Mouse (Mus musculus) T-helper 1 cell (primary cell): ENCODE measurements at regions not wholly inside any gene's neighbourhood (a gene's known extent, or its start where the extent isn't known, plus 50 kb on each side); places are given as distances from the start of the nearest gene placed in this dataset.
"Not testable (repeated sequence)": the region's sequence is repeated elsewhere in the genome, so short reads cannot be mapped to it uniquely, and the experiment has no call there.

ENCODE experiments used
- in situ Hi-C: fragments of 300-600 bp; cut with MboI, MseI; formaldehyde crosslinking; loops from one replicate; pipeline ENCODE4 v1.15.1; 2025; ENCODE audit warnings: high pct_unique_total_duplicates

DNA sequence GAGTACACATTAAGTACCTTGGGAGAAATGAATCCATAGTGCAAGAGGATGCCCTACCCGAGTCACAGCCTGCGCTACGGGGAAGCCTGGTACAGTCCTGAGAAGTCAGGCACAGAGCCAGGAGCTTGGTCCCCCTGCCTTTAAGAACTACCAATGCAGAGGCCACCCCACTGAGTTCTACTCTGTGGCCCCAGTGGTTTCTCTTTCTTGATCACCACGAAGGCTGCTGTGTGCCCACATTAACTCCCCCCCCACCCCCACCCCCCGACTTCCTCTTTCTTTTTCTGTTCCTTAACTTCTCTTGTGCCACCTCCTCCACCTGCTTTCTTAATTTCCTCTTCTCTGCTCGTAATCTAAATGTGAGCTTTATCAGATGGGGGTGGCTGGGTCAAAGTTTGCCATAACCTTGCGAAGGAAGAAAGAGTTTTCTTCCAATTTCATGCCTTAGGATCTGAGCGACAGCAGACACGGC, 84.7 kb upstream of the Tbl1xr1 start:
- in situ Hi-C loops: loop anchor here (5.0 kb wide), 1 partner anchor 39 kb away; no protein-coding TSS in a partner anchor

DNA sequence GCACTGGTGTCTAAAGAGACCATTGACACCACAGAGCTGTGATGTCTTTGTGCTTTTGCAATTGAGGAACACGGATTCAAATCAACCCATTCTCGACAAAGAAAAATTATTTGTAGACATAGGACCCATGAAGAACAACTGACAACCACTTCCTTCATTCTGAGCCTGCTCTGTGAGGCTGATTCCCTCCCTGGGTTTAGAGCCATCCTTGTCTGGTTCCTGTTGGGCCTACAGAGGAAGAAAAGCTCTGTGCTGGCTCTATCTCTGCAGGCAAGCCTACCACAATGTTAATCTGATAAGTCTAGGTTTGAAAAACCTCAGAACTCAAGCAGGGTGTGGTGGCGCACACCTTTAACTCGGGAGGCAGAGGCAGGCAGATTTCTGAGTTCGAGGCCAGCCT, 84.2 kb upstream of the Tbl1xr1 start:
- in situ Hi-C loops: loop anchor here (5.0 kb wide), 1 partner anchor 40 kb away; no protein-coding TSS in a partner anchor

GRCm38 (mm10) chr3:21993961-21994360, 82.5 kb upstream of the Tbl1xr1 start:
- in situ Hi-C loops: loop anchor here (5.0 kb wide), 1 partner anchor 42 kb away; no protein-coding TSS in a partner anchor

DNA sequence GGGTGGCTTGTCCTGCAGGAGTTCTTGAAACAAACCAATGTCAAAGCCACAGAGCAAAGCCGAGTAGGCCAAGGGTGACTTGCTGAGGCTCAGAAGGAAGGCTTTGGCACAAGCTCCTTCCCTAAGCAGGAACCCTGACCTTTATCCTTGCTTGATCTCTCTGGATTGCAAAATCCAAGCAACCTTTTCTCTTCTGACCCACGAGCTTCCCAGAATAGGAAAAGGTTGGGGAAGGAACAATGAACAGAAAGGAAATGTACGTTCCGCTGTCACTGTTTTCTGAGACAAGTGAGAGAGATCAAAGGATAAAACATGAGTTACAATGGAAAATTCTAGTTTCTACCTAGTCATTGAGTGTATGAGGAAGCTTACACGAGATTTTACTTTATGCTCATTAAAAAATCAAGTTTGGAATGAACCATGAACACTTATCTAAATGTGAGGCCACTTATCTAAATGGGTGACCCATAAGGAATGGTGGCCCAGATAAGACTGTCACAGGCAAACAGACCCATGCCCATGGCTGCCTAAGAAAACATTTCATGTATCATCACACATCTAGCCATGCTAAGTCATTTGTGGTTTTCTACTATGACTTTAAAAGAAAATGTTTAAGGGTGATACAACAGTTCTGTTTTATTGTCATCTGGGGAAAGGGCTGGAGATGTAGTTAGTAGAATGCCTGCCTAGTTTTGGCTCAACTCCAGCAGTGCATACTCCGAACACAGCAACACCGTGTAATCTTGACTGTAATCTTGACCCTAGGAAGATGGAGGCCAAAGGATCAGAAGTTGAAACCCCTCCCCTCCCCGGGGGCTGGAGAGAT, 80.7 kb upstream of the Tbl1xr1 start:
- in situ Hi-C loops: no loop called here

- in situ Hi-C loops: no loop called here
Observed at GRCm38 (mm10) chr3:21997387-21997786, 79.1 kb upstream of the Tbl1xr1 start.

- in situ Hi-C loops: no loop called here
Observed at GRCm38 (mm10) chr3:22005456-22005855, 71.0 kb upstream of the Tbl1xr1 start.

GRCm38 (mm10) chr3:22006113-22006512, 70.3 kb upstream of the Tbl1xr1 start:
- in situ Hi-C loops: no loop called here

DNA sequence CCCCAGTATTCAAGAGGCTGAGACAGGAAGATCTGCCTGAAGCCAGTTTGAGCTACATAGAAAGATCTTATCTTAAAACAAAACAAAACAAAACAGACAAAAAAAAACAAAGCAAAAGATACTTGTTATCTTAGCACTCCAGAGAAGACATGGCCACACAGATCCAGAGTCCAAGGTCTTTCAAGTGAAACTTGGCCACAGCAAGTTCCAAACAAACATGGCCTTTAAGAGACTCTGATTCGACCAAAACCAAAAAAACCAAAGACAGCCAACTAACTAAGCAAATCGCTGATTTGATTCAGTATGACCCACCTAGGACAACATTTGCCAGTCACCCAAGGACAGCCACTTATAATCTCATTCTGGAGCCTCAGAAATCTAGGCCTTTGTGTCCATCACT, 69.8 kb upstream of the Tbl1xr1 start:
- in situ Hi-C loops: no loop called here

- in situ Hi-C loops: no loop called here
Observed at GRCm38 (mm10) chr3:22007736-22008135, 68.7 kb upstream of the Tbl1xr1 start.

DNA sequence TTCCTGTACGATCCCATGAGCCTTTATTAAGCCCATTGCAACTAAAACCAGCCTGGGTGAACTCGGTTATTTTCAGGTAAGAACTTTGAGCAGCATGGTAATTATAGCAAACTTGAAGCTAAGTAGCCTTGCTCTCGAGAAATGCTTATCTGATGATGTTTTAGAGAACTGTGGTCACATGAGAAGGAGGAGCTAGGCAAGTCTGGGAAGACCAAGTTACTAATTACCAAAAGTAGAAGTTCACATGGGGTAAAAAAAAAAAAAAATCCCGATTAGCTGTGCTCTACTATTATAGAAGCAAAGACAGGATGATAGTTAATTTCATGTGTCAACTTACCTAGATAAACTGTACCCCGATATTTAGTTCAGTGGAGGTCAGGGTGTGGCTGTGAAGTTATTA, 68.0 kb upstream of the Tbl1xr1 start:
- in situ Hi-C loops: no loop called here

- in situ Hi-C loops: no loop called here
Observed at GRCm38 (mm10) chr3:22009898-22010699, 66.4 kb upstream of the Tbl1xr1 start.

DNA sequence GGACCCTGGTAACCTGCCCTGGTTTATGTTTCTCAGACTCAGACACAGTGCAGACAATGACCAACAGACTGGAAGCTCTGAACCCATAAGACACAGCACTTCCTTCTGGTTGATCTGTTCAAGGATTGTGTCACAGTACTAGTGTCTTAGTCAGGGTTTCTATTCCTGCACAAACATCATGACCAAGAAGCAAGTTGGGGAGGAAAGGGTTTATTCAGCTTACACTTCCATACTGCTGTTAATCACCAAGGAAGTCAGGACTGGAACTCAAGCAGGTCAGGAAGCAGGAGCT, 65.8 kb upstream of the Tbl1xr1 start:
- in situ Hi-C loops: not testable (repeated sequence)

- in situ Hi-C loops: no loop called here
Observed at GRCm38 (mm10) chr3:22021360-22021935, 55.0 kb upstream of the Tbl1xr1 start.

DNA sequence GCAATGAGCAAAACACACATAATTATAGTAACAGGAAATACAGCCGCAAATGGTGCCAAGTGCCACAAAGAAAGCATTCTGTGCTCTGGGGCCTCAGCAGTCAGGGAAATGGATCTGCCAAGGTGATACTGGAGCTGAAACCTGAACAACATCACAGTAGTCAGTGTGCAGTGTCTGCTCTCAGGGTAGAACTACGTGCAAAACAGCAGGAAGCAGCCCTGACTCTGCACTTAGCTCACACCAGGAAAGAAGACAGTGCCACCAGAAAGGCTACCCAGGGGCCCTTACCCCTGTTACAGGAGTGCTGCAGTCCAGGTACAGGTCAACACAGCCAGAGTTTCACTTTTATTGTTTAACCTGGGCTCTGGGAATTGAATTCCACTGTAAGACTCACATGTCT, 54.0 kb upstream of the Tbl1xr1 start:
- in situ Hi-C loops: no loop called here

- in situ Hi-C loops: no loop called here
Observed at GRCm38 (mm10) chr3:22023049-22023448, 53.4 kb upstream of the Tbl1xr1 start.

GRCm38 (mm10) chr3:22023551-22023950, 52.9 kb upstream of the Tbl1xr1 start:
- in situ Hi-C loops: no loop called here

DNA sequence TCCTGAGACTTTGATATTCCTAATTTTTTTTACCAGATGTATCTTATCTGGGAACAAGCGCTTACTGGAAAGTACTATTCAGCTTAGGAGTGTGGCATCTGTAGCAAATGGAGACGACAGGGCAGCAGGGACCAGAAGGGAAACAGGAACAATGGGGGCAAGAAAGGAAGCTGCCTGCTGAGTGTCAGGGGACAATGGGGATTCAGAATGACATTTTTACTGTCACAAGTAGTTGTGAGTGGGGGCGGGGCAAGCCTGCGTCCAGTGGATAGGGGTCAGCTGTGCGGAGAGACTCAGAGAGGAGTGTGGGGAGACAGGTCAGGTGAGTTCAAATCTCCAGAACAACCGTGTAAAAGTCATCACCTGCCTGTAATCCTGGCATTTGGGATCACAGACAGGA, 52.3 kb upstream of the Tbl1xr1 start:
- in situ Hi-C loops: no loop called here

DNA sequence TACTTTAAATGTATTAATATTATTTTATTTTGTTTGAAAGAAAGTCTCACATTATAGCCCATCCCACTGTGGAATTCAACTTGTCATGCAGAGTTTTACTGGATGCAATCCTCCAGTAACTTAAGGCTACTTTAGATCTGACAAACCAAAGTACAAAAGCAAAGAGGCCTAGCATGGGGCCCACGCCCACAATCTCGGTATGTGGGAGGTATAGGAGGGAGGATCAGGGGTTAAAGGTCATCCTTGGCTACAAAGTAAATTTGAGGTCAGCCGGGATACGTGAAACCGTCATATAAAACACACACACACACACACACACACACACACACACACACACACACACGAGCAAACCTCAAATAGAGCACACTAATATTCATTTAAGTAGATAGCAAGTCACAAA, 51.3 kb upstream of the Tbl1xr1 start:
- in situ Hi-C loops: no loop called here

DNA sequence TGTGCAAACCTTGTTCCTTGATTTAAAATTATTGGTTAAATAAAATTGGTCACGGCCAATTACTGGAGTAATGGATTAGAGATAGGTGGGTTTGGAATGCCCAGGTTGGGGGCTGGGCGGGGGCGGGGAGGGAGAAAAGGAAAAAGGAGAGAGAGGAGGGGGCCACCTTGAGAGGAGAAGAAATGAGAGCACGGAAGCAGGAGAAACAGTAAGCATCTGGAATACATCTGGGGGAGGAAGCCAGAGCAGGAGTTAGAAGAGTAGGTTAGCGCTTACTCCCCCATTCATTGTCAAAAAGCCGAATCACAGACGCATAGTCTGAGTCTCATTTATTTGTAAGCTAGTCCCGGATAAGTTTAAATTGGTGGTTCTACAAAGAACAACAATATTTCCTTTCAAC, 50.8 kb upstream of the Tbl1xr1 start:
- in situ Hi-C loops: no loop called here
